Mouse (Mus musculus): ENCODE measurements around the gene 1700003F12Rik. TPM values are rescaled to one million over a fixed set of nuclear protein-coding genes. Genes with fewer than 3 reads are reported as not detected.

1700003F12Rik gene
- polyA plus RNA-seq, 1 experiment, result 0.94 TPM

DNA sequence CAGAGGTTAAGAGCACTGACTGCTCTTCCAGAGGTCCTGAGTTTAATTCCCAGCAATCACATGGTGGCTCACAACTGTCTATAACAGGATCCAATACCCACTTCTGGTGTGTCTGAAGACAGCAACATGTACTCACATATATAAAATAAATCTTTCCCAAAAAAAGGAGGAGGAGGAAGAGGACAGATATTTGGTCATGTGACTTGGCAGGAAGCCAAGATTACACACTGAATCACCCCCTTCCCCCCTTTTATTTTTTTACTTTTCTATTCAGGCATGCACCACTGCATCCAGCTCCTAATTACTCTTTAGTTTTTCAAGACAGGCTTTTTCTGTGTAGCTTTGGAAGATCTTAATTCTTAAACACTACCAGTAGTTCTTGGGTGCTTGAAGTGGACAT lies 25.4 kb upstream of the 1700003F12Rik start:
- peaks cover 7% of the 10 kb centered on the region; the same call in 1 of the 2 replicates for H3K4me1 ChIP-seq (ENCODE audit: control insufficient read depth, insufficient read depth, low read length)
- H3K27ac ChIP-seq (ENCODE audit: insufficient read depth, low read length), result no peak overlapping the region
- H3K4me3 ChIP-seq (ENCODE audit: insufficient read depth, low read length), result no peak overlapping the region
- TF ChIP-seq CTCF (IDR thresholded peaks at IDR 0.05; ENCODE audit: extremely low read depth, insufficient read depth, low read length) (no peak), POLR2A (IDR thresholded peaks at IDR 0.05; ENCODE audit: extremely low read depth, insufficient read depth, low read length) (no peak)

DNA sequence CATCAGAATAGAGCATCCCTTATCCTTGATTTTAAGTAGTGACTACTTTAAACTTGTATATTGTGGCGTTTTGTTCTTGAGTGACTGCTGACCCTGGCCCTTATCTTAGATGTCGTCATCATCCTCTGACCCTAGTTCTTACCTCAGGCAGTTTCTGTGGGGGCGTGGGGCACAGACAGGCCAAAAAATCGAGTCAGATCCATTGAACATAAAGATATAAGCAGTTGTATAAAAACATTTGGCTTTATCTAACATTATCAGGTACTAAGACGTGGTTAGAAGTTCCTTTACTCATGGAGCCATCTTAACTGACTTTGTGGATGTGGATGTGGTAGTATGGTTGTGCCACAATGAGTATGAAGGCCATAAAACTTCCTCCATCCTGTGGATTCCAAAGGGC lies 24.6 kb upstream of the 1700003F12Rik start:
- Histone ChIP-seq H3K27ac (ENCODE audit: insufficient read depth, low read length) (no peak overlapping the region), H3K4me3 (ENCODE audit: insufficient read depth, low read length) (no peak overlapping the region), H3K4me1 (ENCODE audit: control insufficient read depth, insufficient read depth, low read length) (peaks cover 4% of the 10 kb centered on the region; the same call in 1 of the 2 replicates)
- TF ChIP-seq POLR2A (IDR thresholded peaks at IDR 0.05; ENCODE audit: extremely low read depth, insufficient read depth, low read length) (no peak), CTCF (IDR thresholded peaks at IDR 0.05; ENCODE audit: extremely low read depth, insufficient read depth, low read length) (no peak)

DNA sequence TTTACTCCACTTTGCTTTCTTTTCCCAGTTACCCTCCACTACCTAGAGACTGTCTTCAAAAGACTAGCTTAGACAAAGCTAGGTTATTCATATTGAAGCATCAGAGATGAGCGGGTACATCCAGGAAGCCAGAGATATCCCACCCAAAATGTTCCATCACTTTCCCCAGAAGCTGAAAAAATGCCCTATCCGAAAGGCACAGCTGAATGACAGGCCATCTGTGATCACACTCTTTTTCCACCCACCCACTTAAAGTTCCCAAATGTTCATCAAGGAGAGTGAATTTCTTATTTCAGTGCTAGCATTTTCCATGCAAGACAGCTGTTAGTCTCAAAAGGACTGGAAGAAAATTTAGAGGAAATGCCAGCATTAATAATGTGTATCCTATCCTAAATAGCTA lies 21.6 kb upstream of the 1700003F12Rik start:
- TF ChIP-seq POLR2A (IDR thresholded peaks at IDR 0.05; ENCODE audit: extremely low read depth, insufficient read depth, low read length), result no peak
- TF ChIP-seq CTCF (IDR thresholded peaks at IDR 0.05; ENCODE audit: extremely low read depth, insufficient read depth, low read length), result no peak
- H3K4me1 ChIP-seq (ENCODE audit: control insufficient read depth, insufficient read depth, low read length), result 0 out of 2 replicates have a peak, but pooled peaks cover 2% of the 10 kb centered on the region
- no peak overlapping the region for H3K4me3 ChIP-seq (ENCODE audit: insufficient read depth, low read length)
- peak overlapping the region; percentile 5; the same call in 1 of the 2 replicates for H3K27ac ChIP-seq (ENCODE audit: insufficient read depth, low read length)

DNA sequence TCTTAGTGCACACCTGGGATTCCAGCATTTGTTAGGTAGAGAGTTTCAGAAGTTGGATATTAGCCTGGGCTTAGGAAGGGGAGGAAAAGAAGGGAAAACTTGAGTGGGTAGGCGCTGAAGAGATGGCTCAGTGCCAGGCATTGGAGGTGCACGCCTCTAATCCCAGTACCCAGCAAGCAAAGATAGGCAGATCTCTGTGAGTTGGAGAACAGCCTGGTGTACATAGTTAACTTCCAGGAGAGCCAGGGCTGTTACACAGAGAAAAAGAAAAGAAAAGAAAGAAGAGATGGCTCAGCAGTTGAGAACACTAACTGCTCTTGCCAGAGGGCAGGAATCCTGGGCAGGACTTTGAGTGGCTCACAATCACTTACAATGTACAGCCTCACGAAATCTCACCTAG lies 20.4 kb upstream of the 1700003F12Rik start:
- H3K4me1 ChIP-seq (ENCODE audit: control insufficient read depth, insufficient read depth, low read length), result 0 out of 2 replicates have a peak, but pooled peaks cover 4% of the 10 kb centered on the region
- H3K27ac ChIP-seq (ENCODE audit: insufficient read depth, low read length), result no peak overlapping the region
- H3K4me3 ChIP-seq (ENCODE audit: insufficient read depth, low read length), result no peak overlapping the region
- no peak for TF ChIP-seq POLR2A (IDR thresholded peaks at IDR 0.05; ENCODE audit: extremely low read depth, insufficient read depth, low read length)
- TF ChIP-seq CTCF (IDR thresholded peaks at IDR 0.05; ENCODE audit: extremely low read depth, insufficient read depth, low read length), result no peak

DNA sequence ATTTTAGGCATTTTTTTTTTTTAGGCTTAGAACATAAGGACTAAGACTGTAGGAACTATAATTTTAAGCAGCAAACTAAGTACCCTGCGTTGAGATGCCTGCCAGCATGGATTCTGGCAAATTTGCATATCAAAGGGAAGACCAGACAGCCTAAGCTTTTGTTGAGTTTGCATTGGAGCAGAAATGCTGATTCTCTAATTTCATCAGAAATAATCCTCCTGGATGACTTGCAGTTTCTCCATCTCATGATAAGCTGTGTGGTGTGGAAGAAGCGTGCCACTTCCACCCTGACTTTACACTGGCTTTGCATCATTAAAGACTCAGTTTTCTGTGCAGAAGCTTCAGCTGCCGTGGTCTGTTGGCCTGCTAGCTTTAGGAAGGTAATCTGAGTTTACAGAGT lies 14.0 kb upstream of the 1700003F12Rik start:
- TF ChIP-seq POLR2A (IDR thresholded peaks at IDR 0.05; ENCODE audit: extremely low read depth, insufficient read depth, low read length) (no peak), CTCF (IDR thresholded peaks at IDR 0.05; ENCODE audit: extremely low read depth, insufficient read depth, low read length) (no peak)
- H3K4me3 ChIP-seq (ENCODE audit: insufficient read depth, low read length), result no peak overlapping the region
- H3K4me1 ChIP-seq (ENCODE audit: control insufficient read depth, insufficient read depth, low read length), result 0 out of 2 replicates have a peak, but pooled peaks cover 3% of the 10 kb centered on the region
- H3K27ac ChIP-seq (ENCODE audit: insufficient read depth, low read length), result no peak overlapping the region

DNA sequence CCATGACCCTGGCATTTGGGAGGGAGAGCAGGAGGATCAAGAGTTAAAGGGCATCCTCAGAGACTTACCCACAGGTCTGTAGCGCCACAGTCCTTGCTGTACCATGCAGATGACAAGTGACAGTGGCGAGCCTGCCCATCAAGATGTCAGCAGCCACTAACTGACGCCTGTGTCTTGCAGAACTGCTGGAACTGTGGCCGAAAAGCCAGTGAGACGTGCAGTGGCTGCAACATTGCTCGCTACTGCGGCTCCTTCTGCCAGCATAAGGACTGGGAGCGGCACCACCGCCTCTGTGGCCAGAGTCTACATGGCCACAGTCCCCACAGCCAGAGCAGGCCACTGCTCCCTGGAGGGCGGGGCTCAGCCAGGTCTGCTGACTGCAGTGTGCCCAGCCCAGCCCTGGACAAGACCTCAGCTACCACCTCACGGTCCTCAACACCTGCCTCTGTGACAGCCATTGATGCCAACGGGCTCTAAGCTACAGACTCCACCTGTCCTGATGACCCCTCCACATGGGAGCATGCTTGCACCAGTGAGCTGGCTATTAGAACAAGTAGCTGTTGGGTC lies 12.1 kb upstream of the 1700003F12Rik start:
- H3K27ac ChIP-seq (ENCODE audit: insufficient read depth, low read length), result no peak overlapping the region
- H3K4me1 ChIP-seq (ENCODE audit: control insufficient read depth, insufficient read depth, low read length), result peaks cover 9% of the 10 kb centered on the region
- H3K4me3 ChIP-seq (ENCODE audit: insufficient read depth, low read length), result no peak overlapping the region
- TF ChIP-seq POLR2A (IDR thresholded peaks at IDR 0.05; ENCODE audit: extremely low read depth, insufficient read depth, low read length) (no peak), CTCF (IDR thresholded peaks at IDR 0.05; ENCODE audit: extremely low read depth, insufficient read depth, low read length) (no peak)

DNA sequence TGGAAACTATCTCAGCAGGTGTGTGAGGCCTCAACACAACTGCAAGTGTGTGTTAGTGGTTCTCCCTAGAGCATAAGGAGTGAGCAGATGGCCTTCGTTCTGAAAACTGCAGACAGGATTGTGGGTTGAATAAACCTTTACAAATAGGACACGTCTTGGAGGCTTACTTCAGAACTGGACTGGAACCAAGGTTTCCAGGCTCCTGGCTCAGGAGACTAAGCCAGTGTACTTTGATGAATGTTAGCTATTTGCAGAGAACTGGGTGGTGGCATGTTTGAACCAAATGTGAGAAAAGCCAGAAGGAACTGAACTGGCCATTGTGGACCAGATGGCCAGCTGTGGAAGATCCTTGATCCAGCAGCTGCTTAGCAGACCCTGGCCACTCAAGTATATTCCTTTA lies 8.6 kb upstream of the 1700003F12Rik start:
- no peak overlapping the region for H3K4me3 ChIP-seq (ENCODE audit: insufficient read depth, low read length)
- TF ChIP-seq CTCF (IDR thresholded peaks at IDR 0.05; ENCODE audit: extremely low read depth, insufficient read depth, low read length) (no peak), POLR2A (IDR thresholded peaks at IDR 0.05; ENCODE audit: extremely low read depth, insufficient read depth, low read length) (no peak)
- H3K4me1 ChIP-seq (ENCODE audit: control insufficient read depth, insufficient read depth, low read length), result peaks cover 7% of the 10 kb centered on the region
- H3K27ac ChIP-seq (ENCODE audit: insufficient read depth, low read length), result no peak overlapping the region

DNA sequence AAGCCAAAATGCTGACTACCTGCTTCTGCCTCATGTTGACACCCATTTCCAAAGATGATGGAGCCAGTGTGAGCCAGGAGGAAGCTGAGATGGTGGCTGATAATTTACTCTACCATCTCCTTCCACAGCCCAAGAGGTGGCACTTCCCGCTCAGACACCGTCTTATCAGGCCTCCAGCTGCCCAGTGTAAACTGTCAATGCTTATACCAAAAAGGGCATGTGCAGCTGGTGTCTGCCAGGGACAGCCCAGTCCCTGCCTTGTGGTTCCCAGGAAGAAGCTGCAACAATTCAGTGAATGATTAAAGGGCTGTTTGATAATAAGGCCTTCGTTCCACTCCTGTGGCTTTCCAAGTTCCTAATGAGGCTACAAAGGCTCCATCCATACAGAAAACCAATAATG lies 8.2 kb upstream of the 1700003F12Rik start:
- no peak for TF ChIP-seq CTCF (IDR thresholded peaks at IDR 0.05; ENCODE audit: extremely low read depth, insufficient read depth, low read length)
- TF ChIP-seq POLR2A (IDR thresholded peaks at IDR 0.05; ENCODE audit: extremely low read depth, insufficient read depth, low read length), result no peak
- Histone ChIP-seq H3K4me3 (ENCODE audit: insufficient read depth, low read length) (no peak overlapping the region), H3K27ac (ENCODE audit: insufficient read depth, low read length) (no peak overlapping the region), H3K4me1 (ENCODE audit: control insufficient read depth, insufficient read depth, low read length) (peaks cover 7% of the 10 kb centered on the region)

DNA sequence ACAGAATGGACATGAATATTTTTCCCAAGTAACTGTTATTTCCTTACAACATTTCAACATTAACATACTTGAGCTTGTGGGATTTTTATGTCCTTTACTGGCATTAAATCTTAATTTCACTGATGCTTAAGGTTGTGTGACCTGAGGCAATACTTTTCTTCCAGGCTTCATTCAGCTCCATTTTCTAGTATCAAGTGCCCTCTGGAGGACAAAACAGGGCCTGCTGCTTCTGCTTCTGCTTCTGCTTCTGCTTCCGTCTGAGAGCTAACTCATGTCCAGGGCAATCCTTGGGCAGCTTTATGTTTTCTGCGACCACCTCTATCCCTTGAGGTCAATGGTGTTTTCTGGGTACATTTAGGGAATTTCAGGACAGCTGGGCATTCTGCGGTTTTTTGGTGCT lies 7.2 kb upstream of the 1700003F12Rik start:
- H3K4me1 ChIP-seq (ENCODE audit: control insufficient read depth, insufficient read depth, low read length), result peaks cover 7% of the 10 kb centered on the region
- no peak overlapping the region for H3K27ac ChIP-seq (ENCODE audit: insufficient read depth, low read length)
- TF ChIP-seq CTCF (IDR thresholded peaks at IDR 0.05; ENCODE audit: extremely low read depth, insufficient read depth, low read length) (peak; percentile 82), POLR2A (IDR thresholded peaks at IDR 0.05; ENCODE audit: extremely low read depth, insufficient read depth, low read length) (no peak)
- H3K4me3 ChIP-seq (ENCODE audit: insufficient read depth, low read length), result no peak overlapping the region

DNA sequence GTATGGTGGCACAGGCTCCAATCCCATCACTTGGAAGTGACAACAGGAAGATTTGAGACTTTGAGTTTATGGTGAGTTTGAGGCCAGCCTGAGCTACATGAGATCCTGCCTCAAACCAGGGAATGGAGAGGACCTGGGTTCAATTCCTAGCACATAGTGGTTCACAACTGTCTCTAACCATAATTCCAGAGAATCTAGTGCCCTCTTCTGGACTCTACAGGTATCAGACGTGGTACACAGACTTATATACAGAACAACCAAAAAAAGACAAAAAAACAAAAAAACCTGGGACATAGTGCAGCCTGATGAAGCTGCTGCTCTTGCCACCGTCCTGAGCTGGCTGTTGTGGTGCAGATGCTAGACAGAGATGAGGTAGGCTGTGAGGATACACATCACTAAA lies 5.3 kb upstream of the 1700003F12Rik start:
- H3K4me3 ChIP-seq (ENCODE audit: insufficient read depth, low read length), result no peak overlapping the region
- H3K4me1 ChIP-seq (ENCODE audit: control insufficient read depth, insufficient read depth, low read length), result peaks cover 7% of the 10 kb centered on the region
- no peak for TF ChIP-seq CTCF (IDR thresholded peaks at IDR 0.05; ENCODE audit: extremely low read depth, insufficient read depth, low read length)
- TF ChIP-seq POLR2A (IDR thresholded peaks at IDR 0.05; ENCODE audit: extremely low read depth, insufficient read depth, low read length), result 0 out of 2 replicates have a peak, but pooled peaks have one; percentile 18
- no peak overlapping the region for H3K27ac ChIP-seq (ENCODE audit: insufficient read depth, low read length)

Measured in cortical plate, adult 2 months (tissue).